Mouse (Mus musculus) kidney, embryonic 16.5 days (tissue): ENCODE results near the gene 4930438A08Rik. TPM values are rescaled to one million over a fixed set of nuclear protein-coding genes. Genes with fewer than 3 reads are reported as not detected.

Experiments
- ATAC-seq: fragments of 200-750 bp; cut with Nextera tagmentation; 2 replicates; pipeline ENCODE4 v1.8.0; 2017; ENCODE audit warnings: moderate TSS enrichment; ENCODE audit not compliant: low FRiP score, low TSS enrichment
- H3K27ac ChIP-seq: fragments of 300-500 bp; sonication (generic); 2 replicates; pipeline ENCODE4 v1.5.1; 2014; ENCODE audit warnings: low read length
- H3K27me3 ChIP-seq: fragments of 300-500 bp; sonication (generic); 2 replicates; pipeline ENCODE4 v1.6.1; 2014; ENCODE audit warnings: low read length, control low read depth, mixed read lengths; ENCODE audit not compliant: insufficient read depth
- H3K36me3 ChIP-seq: fragments of 300-500 bp; sonication (generic); 2 replicates; pipeline ENCODE4 v1.6.1; 2014; ENCODE audit warnings: low read length, control low read depth, mixed read lengths; ENCODE audit not compliant: insufficient read depth
- H3K4me1 ChIP-seq: fragments of 300-500 bp; sonication (generic); 2 replicates; pipeline ENCODE4 v1.6.1; 2014; ENCODE audit warnings: low read length, control low read depth, mixed read lengths; ENCODE audit not compliant: insufficient read depth
- H3K4me2 ChIP-seq: fragments of 300-500 bp; sonication (generic); replicated peaks from 2 replicates; pipeline ENCODE4 v1.6.1; 2014; ENCODE audit warnings: low read depth, low read length
- H3K4me3 ChIP-seq: fragments of 300-500 bp; sonication (generic); 2 replicates; pipeline ENCODE4 v1.5.1; 2014; ENCODE audit warnings: mild to moderate bottlenecking, low read length
- H3K9ac ChIP-seq: fragments of 300-500 bp; sonication (generic); replicated peaks from 2 replicates; pipeline ENCODE4 v1.6.1; 2014; ENCODE audit warnings: low read length
- H3K9me3 ChIP-seq: fragments of 300-500 bp; sonication (generic); 2 replicates; pipeline ENCODE4 v1.6.1; 2016; ENCODE audit warnings: low read length, control low read depth
- WGBS: fragments of 180-500 bp; shearing (Covaris S2); extraction: QIAGEN DNeasy Blood & Tissue Kit; methylation state at CpG from one replicate; pipeline ENCODE4 v1.1.7; 2014; 5-methylcytosine and 5-hydroxymethylcytosine counted together
- polyA plus RNA-seq: library from polyadenylated mRNA; unstranded; fragments of >200 nt; fragmentation: Nextera tagmentation; extraction: Ambion mirVana; gene quantifications from 2 replicates; pipeline ENCODE4 v1.2.1, GENCODE M21; 2015

4930438A08Rik gene
- polyA plus RNA-seq, 1 experiment from 2014 or later, result not detected

GRCm38 (mm10) chr11:58247294-58247693 lies 27.3 kb upstream of the 4930438A08Rik start:
- WGBS, result 42% methylated on average over 4 of the region's 4 CpGs
- ATAC-seq, result no peak
- H3K27ac ChIP-seq, result no peak overlapping the region

GRCm38 (mm10) chr11:58249203-58249981 lies 25.2 kb upstream of the 4930438A08Rik start:
- no peak overlapping the region for H3K4me2 ChIP-seq
- H3K36me3 ChIP-seq, result no peaks in the 10 kb centered on the region
- WGBS, result 69% methylated on average over 7 of the region's 7 CpGs
- H3K4me3 ChIP-seq, result no peak overlapping the region
- H3K9me3 ChIP-seq, result no peaks in the 10 kb centered on the region
- no peaks in the 10 kb centered on the region for H3K27me3 ChIP-seq
- no peak overlapping the region for H3K27ac ChIP-seq
- no peak overlapping the region for H3K9ac ChIP-seq
- ATAC-seq, result no peak
- H3K4me1 ChIP-seq, result no peaks in the 10 kb centered on the region

More at GRCm38 (mm10) chr11:58247294-58247693, 27.3 kb upstream of the 4930438A08Rik start:
- H3K4me3 ChIP-seq, result no peak overlapping the region
- no peaks in the 10 kb centered on the region for H3K36me3 ChIP-seq
- H3K9ac ChIP-seq, result no peak overlapping the region
- no peaks in the 10 kb centered on the region for H3K4me1 ChIP-seq
- no peaks in the 10 kb centered on the region for H3K9me3 ChIP-seq
- no peaks in the 10 kb centered on the region for H3K27me3 ChIP-seq
- no peak overlapping the region for H3K4me2 ChIP-seq

GRCm38 (mm10) chr11:58250550-58250949 lies 24.0 kb upstream of the 4930438A08Rik start:
- no peak overlapping the region for H3K4me3 ChIP-seq
- no peak overlapping the region for H3K4me2 ChIP-seq
- no peak overlapping the region for H3K9ac ChIP-seq
- no peak for ATAC-seq
- no peaks in the 10 kb centered on the region for H3K36me3 ChIP-seq
- H3K9me3 ChIP-seq, result no peaks in the 10 kb centered on the region
- no peak overlapping the region for H3K27ac ChIP-seq
- no peaks in the 10 kb centered on the region for H3K4me1 ChIP-seq
- 91% methylated on average over 5 of the region's 5 CpGs for WGBS
- H3K27me3 ChIP-seq, result no peaks in the 10 kb centered on the region

- Histone ChIP-seq H3K36me3 (no peaks in the 10 kb centered on the region), H3K27me3 (no peaks in the 10 kb centered on the region), H3K4me3 (no peak overlapping the region), H3K4me2 (no peak overlapping the region), H3K27ac (no peak overlapping the region), H3K9me3 (no peaks in the 10 kb centered on the region), H3K4me1 (no peaks in the 10 kb centered on the region), H3K9ac (no peak overlapping the region)
- no peak for ATAC-seq
- WGBS, result 84% methylated on average over 3 of the region's 3 CpGs
Measured at GRCm38 (mm10) chr11:58254411-58254810, 20.2 kb upstream of the 4930438A08Rik start.

GRCm38 (mm10) chr11:58257816-58258215 lies 16.8 kb upstream of the 4930438A08Rik start:
- H3K4me2 ChIP-seq, result no peak overlapping the region
- no peaks in the 10 kb centered on the region for H3K27me3 ChIP-seq
- no peaks in the 10 kb centered on the region for H3K4me1 ChIP-seq
- no peak for ATAC-seq
- H3K36me3 ChIP-seq, result no peaks in the 10 kb centered on the region
- no peak overlapping the region for H3K4me3 ChIP-seq
- 89% methylated on average over 5 of the region's 5 CpGs for WGBS
- no peaks in the 10 kb centered on the region for H3K9me3 ChIP-seq
- H3K9ac ChIP-seq, result no peak overlapping the region
- no peak overlapping the region for H3K27ac ChIP-seq

- Histone ChIP-seq H3K27me3 (no peaks in the 10 kb centered on the region), H3K27ac (no peak overlapping the region), H3K4me1 (no peaks in the 10 kb centered on the region), H3K9me3 (no peaks in the 10 kb centered on the region), H3K4me3 (no peak overlapping the region), H3K4me2 (no peak overlapping the region), H3K9ac (no peak overlapping the region), H3K36me3 (no peaks in the 10 kb centered on the region)
- 84% methylated on average over 4 of the region's 4 CpGs for WGBS
- no peak for ATAC-seq
Measured at GRCm38 (mm10) chr11:58260156-58260555, 14.4 kb upstream of the 4930438A08Rik start.

GRCm38 (mm10) chr11:58261826-58262225 lies 12.8 kb upstream of the 4930438A08Rik start:
- Histone ChIP-seq H3K4me2 (no peak overlapping the region), H3K9ac (no peak overlapping the region), H3K36me3 (no peaks in the 10 kb centered on the region), H3K27me3 (no peaks in the 10 kb centered on the region), H3K4me1 (no peaks in the 10 kb centered on the region), H3K4me3 (no peak overlapping the region), H3K9me3 (no peaks in the 10 kb centered on the region), H3K27ac (no peak overlapping the region)
- ATAC-seq, result no peak
- WGBS, result 90% methylated on average over 4 of the region's 4 CpGs

- 85% methylated on average over 3 of the region's 3 CpGs for WGBS
- H3K27me3 ChIP-seq, result no peaks in the 10 kb centered on the region
- no peaks in the 10 kb centered on the region for H3K9me3 ChIP-seq
- H3K27ac ChIP-seq, result no peak overlapping the region
- ATAC-seq, result no peak
- H3K4me1 ChIP-seq, result no peaks in the 10 kb centered on the region
- H3K36me3 ChIP-seq, result no peaks in the 10 kb centered on the region
- H3K4me2 ChIP-seq, result no peak overlapping the region
- H3K4me3 ChIP-seq, result no peak overlapping the region
- H3K9ac ChIP-seq, result no peak overlapping the region
Measured at GRCm38 (mm10) chr11:58262336-58262735, 12.3 kb upstream of the 4930438A08Rik start.

GRCm38 (mm10) chr11:58263516-58263915 lies 11.1 kb upstream of the 4930438A08Rik start:
- Histone ChIP-seq H3K9me3 (no peaks in the 10 kb centered on the region), H3K27ac (no peak overlapping the region), H3K4me2 (no peak overlapping the region), H3K4me1 (no peaks in the 10 kb centered on the region), H3K9ac (no peak overlapping the region), H3K36me3 (no peaks in the 10 kb centered on the region), H3K27me3 (no peaks in the 10 kb centered on the region), H3K4me3 (no peak overlapping the region)
- 82% methylated on average over 2 of the region's 2 CpGs for whole genome bisulfite sequencing
- ATAC-seq, result no peak

- WGBS, result 73% methylated on average over 9 of the region's 9 CpGs
- no peak overlapping the region for H3K4me2 ChIP-seq
- H3K4me3 ChIP-seq, result no peak overlapping the region
- H3K9ac ChIP-seq, result no peak overlapping the region
- no peaks in the 10 kb centered on the region for H3K36me3 ChIP-seq
- H3K4me1 ChIP-seq, result no peaks in the 10 kb centered on the region
- H3K27ac ChIP-seq, result no peak overlapping the region
- no peaks in the 10 kb centered on the region for H3K9me3 ChIP-seq
- no peaks in the 10 kb centered on the region for H3K27me3 ChIP-seq
- ATAC-seq, result no peak
Measured at GRCm38 (mm10) chr11:58264546-58264945, 10.1 kb upstream of the 4930438A08Rik start.
